Mouse (Mus musculus) ovary, postnatal 10 days (tissue): Measurements from ENCODE around the gene Ssrp1.

ENCODE experiments used
- DNase-seq: peaks from one replicate; pipeline ENCODE4 v3.0.0; 2022; ENCODE audit warnings: low spot score

The Ssrp1 gene

DNA sequence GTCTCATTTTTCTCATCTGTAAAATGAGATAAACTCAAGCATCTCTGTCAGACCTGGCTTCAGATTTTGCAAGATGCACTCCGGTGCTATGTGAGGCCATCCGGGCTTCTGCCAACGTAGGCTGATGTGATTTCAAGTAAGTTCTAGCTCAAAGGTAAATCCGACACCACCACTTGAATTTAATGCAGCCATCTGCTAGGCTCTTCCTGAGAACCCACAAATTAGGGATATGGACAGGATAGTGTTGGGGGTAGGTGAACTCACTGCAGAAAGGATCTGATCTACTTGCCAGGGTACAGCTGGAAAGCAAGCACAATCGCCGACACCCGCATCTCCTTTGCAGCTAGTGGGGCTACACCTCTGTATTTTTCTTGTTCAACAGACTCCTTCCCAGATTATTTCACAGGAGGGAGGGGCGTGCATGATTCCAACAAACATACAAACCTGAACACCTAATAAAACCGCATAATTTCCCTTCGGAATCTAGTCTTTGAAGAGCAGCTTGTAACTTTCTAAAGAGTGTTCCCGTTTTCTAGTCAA is 457 bp upstream of the Ssrp1 start:
- DNase-seq: no peak

DNA sequence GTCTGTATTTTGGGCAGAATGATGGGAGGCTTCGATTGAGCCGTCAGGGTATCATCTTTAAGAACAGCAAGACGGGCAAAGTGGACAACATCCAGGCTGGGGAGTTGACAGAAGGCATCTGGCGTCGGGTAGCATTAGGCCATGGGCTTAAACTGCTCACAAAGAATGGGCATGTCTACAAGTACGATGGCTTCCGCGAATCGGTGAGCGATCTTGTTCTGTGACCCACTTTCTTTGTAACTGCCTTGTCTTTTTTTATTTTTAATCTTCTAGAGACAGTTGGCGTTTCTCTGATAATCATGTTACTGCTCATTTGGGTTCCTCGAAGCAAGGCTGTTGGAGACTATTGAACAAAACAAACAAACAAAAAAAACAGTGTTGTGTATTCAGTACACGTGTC is 1.3 kb downstream of the Ssrp1 start:
- no peak for DNase-seq

DNA sequence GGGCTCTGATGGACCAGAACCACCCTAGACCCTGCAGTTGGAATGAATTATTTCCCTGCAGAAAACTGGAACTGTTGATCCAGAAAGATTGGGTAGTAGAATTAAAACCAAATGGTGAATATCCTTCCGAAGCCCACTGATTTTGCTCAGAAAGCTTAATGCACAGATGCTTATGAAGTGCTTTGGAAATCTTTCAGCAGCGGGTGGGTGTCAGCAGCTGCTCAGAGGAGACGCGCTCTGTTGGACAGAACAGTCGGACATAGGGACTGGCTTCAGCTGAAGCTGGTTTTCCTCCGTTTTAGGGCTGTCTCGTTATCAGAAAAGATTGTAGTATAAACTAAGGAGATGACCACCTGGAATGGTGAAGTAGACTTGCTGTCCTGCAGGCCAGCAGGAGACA is 6.6 kb downstream of the Ssrp1 start:
- DNase-seq: no peak

DNA sequence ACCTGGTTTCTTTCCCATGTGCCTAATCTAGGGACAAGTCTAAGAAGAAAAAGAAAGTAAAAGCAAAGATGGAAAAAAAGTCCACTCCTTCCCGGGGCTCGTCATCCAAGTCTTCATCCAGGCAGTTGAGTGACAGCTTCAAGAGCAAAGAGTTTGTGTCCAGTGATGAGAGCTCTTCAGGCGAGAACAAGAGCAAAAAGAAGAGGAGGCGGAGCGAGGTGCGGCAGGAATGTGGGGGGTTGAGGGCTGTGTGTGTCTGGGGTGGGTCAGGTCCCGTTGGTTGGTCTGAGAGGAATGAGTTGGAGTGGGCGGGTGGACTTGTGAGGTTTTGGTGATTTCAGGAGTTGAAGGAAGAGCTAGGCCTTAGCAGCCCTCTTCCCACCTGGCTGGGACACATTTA is 9.2 kb downstream of the Ssrp1 start:
- DNase-seq: no peak

DNA sequence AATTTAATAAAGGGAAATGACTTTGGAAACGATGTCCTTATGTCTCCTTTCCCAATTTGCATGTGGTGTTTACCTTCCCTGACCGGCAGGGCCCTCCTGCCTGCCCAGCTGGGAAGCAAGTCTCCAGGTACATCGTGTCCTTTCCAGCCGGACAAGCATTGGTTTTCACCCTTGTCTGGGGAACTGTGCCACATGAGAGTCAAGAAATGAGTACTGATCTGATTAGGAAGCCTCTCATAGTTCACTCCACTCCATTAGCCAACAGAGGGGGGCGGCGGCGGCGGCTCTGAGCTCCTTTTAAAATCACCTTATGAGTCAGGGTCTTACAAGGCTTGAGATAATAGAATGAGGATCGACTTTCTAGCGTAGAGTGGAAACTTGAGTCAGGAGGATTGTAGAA is 10.0 kb downstream of the Ssrp1 start:
- no peak for DNase-seq

DNA sequence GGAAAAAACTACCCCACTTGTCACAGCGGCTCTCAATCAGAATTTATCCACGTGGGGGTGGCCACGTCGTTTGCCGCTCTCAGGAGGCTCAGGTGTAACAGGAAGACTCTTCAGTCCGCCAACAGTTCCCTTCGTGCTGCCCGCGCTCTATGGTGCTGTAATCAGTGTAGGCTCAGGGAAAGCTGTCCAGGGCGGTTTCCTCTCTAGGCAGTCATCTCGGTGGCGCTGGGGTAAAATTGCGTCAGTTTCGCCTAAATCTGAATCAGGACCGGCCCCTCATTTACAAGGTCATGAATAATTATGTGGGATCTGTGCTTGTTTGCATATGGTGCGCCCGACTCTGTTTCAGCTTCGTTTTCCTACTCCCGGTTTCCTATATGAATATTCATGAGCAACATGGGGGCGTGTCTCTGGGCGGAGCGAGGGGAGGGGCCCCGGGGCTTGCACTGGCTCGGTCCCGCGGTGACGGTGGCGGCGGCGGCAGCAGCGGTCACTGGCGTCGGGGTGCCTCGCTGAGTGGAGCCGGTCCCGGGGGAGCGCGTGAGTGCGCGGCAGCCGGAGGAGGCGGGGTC is 10.6 kb downstream of the Ssrp1 start, which contains the start of gene Tnks1bp1:
Gene Tnks1bp1 (plus strand): TSS at position 427 of the 572 bp plus-strand sequence.
- DNase-seq: peak; percentile 92

DNA sequence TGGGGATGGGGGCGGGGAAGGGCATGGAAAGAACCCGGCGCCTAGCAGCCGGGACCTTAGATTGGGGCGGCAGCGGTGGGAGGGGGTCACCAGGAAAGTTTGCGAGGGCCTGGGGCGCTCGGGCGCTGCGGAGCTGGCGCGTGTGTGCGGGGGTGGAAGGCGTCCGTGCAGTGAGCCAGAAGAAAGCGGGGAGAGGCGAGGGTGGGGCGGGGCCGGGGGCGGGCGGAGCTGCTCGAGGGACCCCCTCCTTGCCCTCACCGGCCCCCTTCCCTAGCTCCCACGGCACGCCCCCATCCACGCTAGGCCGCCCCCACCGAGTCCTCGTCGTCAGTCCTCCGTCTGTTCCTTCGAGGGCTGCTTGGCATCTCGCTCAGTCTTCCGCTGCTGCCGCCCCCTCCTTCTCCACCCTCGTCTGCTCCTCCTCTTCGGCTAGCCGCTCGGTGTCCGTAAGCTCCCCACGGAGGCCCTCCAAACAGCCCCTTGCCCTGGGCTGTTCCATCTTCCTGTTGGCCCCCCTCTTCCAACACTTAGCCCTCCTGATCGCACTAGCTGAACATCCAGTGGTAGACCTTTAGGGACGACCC is 11.2 kb downstream of the Ssrp1 start:
- peak; percentile 56 for DNase-seq

DNA sequence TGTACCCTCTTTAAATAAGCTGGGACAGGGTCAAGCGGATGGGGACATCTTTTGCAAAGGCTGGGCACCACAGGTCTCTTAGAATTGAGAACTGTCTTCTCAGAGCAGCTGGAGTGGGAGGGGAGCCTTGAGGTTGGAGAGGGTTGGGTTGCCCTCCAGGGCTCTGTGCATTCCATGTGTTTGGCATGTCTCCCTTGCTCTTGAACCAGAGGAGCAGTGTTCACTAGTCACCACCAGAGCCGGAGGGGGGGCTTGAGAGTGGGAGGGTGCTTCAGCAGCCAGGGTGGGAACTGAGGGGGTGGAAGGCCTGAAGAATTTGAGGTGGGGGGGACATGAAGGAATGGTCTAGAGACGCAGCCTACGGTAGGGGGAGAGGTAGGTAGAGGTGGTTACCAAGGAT is 12.2 kb downstream of the Ssrp1 start:
- DNase-seq: no peak

DNA sequence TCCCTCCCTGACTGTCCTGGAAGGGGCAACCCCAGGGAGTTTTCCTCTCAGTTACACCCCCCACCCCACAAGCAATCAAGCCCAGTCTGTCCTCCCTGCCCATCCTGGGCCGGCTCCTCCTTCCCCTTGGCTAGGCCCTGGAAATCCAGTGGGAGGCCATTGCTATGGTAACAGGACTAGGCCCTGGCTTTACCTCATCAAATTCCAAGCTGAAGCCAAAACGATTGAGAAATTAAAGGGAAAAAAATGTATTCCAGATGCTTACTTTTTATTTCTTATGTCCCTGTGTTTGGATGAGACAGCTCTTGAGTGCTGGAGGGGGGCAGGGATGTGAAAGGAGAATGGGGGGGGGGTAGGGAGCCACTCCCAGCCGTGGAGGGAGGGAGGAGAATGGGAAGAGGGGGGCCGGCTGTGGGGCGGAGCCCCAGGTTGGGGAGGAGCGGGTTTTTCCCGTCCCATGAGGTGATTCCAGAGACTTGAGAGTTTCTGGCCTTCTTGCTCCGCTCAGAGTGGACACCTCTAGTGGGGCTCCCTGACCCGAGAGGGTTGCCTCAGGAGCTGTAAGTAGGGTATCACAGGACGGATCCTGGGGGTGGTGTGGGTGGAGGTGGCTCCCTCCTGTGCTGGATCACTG is 13.1 kb downstream of the Ssrp1 start:
- DNase-seq: peak; percentile 44

DNA sequence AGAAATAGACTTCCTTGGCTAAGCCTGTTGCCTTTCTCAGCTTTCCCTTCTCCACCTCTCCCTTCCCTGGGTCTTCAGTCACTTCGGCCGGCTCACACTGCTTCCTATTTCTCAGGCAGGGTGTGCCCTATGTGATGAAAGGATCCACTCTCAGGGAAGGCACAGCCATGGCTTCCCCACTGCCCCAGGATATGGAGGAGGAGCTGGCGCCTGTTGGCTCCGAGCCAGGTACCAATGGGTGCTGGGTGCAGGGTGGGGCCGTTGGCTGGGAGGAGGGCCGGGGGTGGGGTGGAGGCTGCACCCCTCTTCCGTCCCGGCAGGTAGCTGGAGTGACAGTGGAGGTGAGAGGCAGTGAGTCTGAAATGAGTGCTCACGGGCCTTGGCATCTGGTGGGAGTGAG is 13.7 kb downstream of the Ssrp1 start:
- peak; percentile 24 for DNase-seq

DNA sequence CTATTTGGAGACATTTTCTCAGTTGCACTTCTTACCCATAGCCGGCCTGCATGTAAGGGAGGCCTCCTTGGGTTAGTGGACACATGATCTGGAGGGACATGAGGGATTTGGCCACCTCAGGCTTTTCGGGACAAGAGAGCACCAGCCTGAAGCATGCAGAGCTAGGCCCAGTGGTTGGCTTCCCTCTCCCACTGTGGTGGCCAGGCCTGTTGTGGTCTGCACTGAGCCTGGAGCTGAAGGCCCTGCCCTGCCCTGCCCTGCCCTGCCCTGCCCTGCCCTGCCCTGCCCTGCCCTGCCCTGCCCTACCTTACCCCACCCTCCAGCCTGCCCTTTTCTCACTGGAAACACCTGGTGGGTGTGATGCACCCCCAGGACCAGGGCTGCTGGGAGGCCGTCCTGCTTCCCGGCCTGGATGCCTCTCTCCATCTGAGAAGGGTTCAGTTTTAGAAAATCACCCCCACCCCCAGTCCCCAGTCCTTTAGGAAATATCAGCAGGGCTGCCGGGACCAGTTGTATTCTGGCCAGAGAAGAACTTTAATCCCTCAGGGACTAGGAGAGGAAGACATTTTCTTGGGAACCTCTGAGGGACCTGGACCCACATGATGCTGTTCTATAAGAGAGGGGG is 16.3 kb downstream of the Ssrp1 start:
- DNase-seq: no peak

DNA sequence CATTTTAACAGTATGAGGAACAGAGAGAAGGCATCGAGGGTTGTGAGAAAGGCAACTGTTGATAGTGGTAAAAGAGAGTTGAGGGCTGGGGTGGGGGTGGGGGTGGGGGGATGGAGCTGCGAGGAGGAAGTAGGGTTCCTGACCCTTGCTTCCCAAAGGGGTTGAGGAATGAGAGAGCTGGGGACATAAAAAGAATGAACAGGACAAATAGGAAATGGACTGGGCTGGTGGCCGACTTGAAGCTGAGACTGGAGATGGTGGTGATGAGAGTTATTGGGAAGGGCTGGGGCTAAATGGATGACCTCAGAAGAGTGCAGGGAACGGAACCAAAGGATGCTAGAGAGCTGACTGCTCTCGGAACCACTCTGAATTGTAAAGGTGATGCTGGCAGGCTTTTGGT is 19.7 kb downstream of the Ssrp1 start:
- no peak for DNase-seq

DNA sequence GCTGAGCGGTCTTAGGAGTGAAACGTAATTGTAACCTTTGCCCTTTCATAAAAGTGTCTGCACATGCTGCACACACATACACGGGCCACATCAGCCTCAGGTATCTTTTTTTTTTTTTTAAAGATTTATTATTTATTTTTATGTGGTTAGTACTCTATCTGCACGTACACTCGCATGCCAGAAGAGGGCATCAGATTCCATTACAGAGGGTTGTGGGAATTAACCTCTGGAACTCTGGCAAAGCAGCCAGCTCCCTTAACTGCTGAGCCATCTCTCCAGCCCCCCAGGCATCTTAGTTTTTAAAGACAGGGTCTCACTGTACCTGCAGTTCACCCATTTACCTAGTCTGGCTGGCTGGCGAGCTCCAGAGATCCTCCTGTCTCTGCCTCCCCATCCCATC is 22.6 kb downstream of the Ssrp1 start:
- no peak for DNase-seq

DNA sequence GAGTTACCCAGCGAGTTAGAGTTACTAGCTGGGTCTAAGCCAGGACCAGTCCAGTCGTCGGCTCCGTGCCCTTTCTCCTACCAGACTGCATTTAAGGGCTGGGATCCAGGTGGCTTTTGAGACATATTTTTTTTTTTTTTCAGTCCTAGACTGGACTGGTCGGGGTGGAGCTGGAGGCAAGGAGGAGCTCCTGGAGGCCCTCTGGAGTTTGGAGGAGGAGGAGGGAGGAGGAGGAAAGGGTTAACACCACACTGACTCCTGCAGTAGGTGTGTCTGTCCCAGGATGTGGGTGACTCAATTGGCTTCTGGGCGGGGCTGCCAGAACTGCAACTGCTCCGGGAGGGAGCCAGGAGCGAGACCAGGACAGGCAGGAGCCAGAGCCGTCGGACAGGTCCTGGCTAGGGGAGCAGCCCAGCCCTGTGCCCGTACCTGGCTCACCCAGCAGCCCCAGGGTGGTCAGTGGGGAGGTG is 23.6 kb downstream of the Ssrp1 start:
- peak; percentile 17 for DNase-seq

DNA sequence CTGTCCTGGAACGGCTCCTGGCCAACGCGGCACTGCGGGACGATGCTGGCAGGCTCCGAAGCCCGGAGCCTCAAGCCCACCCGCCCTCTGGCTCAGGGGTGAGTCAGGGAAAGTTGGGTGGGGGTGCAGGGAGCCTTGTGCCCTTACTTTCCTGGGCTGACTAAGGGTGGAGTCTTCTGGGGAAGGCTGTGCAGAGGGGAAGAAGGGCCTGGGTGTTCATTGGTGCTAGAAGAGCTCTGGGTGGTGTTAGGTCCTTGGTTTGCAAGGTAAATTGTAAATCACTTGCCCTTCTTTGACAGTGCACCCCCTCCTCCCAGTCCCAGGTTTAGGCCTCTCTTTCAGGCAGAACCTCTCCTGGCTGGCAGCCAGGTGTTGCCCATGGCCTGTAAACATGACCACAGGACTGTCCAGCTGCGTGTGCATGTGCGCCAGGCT is 24.1 kb downstream of the Ssrp1 start:
- no peak for DNase-seq

DNA sequence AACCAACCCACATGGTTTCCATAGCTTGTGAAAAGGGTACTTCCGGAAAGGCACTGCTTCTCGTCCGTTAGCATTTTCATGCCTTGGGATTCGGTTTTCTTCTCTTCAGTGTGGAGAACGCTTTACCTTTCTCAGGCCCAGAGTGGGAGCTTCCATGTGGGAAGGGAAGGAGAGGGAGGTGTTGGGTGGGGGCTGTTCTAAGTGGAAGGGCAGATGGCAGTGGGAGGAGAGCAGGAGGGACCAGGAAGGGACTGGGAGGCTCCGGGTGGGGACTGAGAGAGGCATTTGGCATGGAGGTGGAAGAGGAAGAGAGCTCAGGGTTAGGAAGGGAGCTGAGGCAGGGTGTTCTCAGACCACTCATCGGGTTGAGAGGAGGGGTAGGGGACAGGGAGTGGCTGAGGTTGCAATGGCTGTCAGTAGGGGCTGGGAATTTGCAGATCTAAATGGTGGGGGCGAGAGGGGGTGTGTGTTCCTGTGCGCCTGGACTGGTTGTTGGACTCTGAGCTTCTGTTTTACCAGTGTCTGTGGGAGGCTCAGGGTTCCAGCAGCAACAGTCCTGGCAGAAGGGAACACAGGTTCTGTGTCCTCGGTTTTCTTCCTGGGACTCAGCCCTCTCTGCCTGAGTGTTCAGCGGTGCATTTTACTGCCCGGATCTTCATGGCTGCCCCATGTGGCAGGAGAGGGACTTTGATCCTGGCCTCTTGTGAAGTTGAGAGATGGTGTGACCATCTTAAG is 28.3 kb downstream of the Ssrp1 start:
- DNase-seq: no peak

DNA sequence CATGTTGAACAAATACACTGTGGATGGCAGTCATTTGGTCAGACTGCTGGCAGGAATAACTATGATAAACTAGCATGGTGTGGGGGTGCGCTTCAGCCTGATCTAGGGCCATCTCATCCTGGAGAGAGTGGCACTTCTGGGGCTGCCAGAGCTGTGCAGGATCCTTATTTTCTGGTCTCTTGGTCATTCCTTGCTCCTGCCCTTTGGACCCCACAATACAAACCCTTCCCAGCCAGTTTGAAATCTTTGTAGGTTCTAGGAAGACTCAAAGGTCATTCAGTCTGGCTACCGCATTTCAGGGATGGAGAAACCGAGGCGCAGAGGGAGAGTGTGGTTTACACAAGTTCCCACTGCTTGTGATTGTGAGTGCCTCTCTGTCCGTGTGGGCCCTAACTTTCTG is 29.9 kb downstream of the Ssrp1 start:
- no peak for DNase-seq

DNA sequence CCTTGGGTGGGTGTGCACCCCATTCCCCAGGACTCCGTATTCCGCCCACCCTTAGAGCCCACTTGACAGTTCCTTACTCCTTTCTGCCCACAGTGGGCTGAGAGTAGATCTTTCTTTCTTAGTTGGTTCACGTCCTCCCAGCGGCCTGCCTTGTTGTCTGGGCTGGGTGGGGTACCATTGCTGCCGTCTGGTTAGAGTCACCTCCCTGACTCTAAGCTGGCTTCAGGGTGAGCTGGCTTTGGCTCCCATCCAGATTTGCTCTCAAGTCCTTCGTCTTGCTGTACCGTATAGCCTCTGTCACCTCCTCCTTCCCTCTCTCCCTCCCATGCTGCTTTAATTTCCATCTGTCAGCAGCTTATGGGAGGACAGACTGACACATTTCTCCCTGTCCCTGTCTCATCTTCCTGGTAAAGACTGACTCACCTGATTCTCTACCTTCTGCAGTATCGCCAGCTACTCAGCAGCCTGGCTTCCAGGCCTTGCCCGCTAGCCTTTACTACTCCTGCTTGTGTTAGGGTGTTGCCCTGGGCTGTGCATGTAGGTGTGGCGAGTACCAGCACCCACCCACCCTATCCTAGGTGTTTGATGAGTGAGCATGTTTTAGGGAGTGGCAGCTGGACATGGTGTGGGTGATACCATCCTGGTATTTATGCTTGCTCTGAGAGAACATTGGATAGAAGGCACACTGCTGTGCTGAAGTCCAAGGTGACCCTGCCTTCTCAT is 31.0 kb downstream of the Ssrp1 start:
- no peak for DNase-seq

DNA sequence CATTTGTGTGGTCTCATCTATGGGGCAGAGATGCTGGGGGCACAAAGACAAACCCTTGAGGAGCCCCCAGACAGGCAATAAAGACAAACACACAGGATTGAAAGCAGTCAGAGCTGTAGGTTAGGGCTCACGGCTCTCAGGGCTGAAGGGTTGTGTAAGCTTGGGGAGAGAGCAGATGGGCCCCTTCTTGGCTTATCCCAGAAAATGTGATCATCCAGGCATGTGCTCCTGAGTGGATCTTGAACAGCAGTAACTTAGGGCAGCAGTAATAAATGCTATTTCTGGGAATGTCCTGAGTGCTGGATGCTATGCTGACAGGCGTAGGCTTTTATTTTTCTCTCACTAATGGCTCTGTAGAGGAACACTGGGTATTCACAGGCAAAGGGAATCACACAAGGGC is 31.6 kb downstream of the Ssrp1 start:
- no peak for DNase-seq

DNA sequence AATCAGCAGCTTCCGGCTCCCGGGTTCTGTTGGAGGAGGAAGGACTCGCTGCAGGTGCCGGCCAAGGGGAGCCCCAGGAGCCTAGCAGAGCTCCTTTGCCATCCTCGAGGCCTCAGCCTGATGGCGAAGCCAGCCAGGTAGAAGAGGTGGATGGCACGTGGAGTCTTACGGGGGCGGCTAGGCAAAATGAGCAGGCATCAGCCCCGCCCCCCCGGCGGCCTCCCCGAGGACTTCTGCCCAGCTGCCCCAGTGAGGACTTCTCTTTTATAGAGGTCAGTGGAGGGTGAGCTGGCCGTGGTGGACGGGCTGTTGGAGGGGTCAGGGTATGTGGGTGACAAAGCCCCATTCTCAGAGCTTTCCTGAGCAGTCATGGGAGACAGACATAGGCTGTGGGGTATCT is 33.1 kb downstream of the Ssrp1 start:
- DNase-seq: no peak

DNA sequence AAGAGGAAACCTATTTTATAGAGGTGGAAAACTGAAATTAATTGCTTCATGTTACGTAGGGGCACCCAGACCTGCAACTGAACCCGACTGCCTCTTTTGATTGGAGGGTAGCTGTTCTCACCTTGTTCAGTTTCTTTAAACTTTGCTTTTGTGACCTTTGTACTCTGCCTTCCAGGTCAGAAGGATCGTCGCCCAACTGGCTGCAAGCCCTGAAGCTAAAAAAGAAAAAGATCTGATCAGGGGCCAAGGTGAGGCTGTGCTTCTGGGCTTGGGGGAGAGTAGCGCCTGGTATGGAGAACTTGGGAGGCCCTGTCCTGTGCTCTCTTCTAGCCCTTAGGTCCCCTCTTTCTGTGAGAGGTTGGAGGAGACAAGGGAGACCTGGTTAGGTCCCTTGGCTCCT is 34.9 kb downstream of the Ssrp1 start:
- DNase-seq: no peak

DNA sequence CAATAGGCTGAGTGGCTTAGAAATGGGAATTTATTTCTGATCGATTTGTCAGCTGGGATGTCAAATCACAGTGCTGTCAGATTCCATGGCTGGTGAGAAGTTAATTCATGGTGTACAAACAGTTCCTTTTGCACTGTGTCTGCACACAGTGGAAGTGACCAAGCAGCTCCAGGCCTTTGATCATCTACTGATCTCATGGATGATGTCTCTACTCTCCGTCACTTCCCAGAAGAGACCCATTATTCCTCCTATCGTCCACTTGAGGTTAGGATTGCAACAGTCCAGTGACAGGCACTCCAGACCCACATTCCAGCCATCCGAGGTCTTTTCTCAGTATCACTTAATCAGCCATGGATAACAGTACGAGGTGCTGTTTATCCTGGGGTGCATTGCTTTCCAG is 36.7 kb downstream of the Ssrp1 start:
- no peak for DNase-seq
